ENCODE assay signal across 12 mouse cellular contexts in the genomic region with DNA sequence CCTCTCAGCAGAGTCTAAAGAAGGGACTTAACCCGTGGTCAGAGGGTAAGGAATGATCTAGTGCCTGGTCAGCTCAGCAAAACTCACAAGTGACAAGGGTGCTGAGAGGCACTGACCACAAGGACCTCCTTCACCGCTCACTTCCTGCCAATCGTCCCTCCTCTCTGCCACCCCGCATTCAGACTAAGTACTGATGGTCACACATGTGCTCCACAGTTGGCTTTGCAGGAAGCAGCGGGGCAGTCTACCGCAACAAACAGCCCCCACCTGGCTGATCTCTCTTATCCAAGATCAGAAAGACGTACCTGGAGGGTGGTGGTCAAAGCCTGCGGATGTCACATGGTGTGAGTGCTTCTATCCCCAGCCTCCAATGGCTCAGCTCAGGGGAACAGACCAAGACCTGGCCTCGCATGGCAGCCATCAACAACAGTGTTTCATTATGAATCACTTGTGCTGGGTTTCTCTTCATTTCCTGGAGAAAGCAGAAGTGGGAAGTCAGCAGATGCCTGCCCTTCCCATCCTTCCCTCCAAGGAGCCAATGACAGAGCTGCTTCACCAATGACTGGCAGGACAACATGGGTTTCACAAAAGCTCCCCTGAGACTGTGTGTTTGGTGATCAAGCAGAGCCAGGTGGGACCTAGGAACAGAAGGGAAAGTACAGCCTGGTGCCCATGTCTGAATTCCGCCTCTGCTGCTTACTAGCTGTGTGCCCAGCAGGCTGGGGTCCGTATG. TPM values are rescaled to one million over a fixed set of nuclear protein-coding genes. Genes with fewer than 3 reads are reported as not detected.
DNase-seq lines count a peak whose midpoint lies in the region; ATAC-seq and TF ChIP-seq lines count a peak whose summit lies in the region.
"Had no signal": no experiment of that assay in that cellular context is flagged by ENCODE, and none has a peak within 500 bp of the region (broad histone marks: within the 10 kb centered on the region; RNA-seq: fewer than 3 reads in every experiment).

A gene (minus strand): TSS at position 441 of the 733 bp plus-strand sequence.

- 0 out of 2 replicates have a peak, but pooled peaks cover 2% of the 10 kb centered on the region for H3K9me3 ChIP-seq in heart, embryonic 16.5 days (replicated peaks; ENCODE audit: control insufficient read depth, low read length)
- H3K9me3 ChIP-seq: limb, embryonic 12.5 days; neural tube, embryonic 13.5 days had no signal

- no peak within 1 kb of the TSS; the same call in 1 of the 2 replicates for H3K9ac ChIP-seq in heart, embryonic 16.5 days (ENCODE audit: low read length)
- H3K9ac ChIP-seq: limb, embryonic 12.5 days; neural tube, embryonic 13.5 days had no signal

- no peaks in the 10 kb centered on the region for H3K36me3 ChIP-seq in thymus, adult 2 months (ENCODE audit: control insufficient read depth, insufficient read depth, low read length)
- H3K36me3 ChIP-seq in heart, embryonic 16.5 days (ENCODE audit: control insufficient read depth, insufficient read depth), result no peaks in the 10 kb centered on the region
- H3K36me3 ChIP-seq: limb, embryonic 12.5 days; neural tube, embryonic 13.5 days had no signal

- no peak for ATAC-seq in heart, embryonic 16.5 days (replicated peaks; ENCODE audit: extremely low read depth, insufficient read depth, low FRiP score)
- ATAC-seq: forebrain, embryonic 16.5 days had no signal

- H3K27me3 ChIP-seq in thymus, adult 2 months (ENCODE audit: control insufficient read depth, insufficient read depth, low read length), result no peaks in the 10 kb centered on the region
- no peaks in the 10 kb centered on the region for H3K27me3 ChIP-seq in heart, embryonic 16.5 days (ENCODE audit: control insufficient read depth, insufficient read depth, low read length)
- H3K27me3 ChIP-seq: limb, embryonic 12.5 days; neural tube, embryonic 13.5 days had no signal

- WGBS in thymus, adult 2 months, result 15% methylated on average over 11 of the region's 11 CpGs
- WGBS in heart, embryonic 16.5 days, result 76% methylated on average over 11 of the region's 11 CpGs

- 0 out of 2 replicates have a peak within 1 kb of the TSS, but pooled peaks have one; percentile 33 for H3K27ac ChIP-seq in thymus, adult 2 months (ENCODE audit: control insufficient read depth, insufficient read depth, low read length)
- H3K27ac ChIP-seq in heart, embryonic 16.5 days (ENCODE audit: low read length), result no peak within 1 kb of the TSS
- H3K27ac ChIP-seq: limb, embryonic 12.5 days; neural tube, embryonic 13.5 days had no signal

- no peak for TF ChIP-seq CTCF in thymus, adult 2 months (IDR thresholded peaks at IDR 0.05; ENCODE audit: borderline replicate concordance, control insufficient read depth, extremely low read depth, insufficient read depth, low read length, poor library complexity)

- DNase-seq in thymus, adult 2 months, result no peak
- DNase-seq in thymus, postnatal 36 days, result no peak
- peak; percentile 51 to 56 for DNase-seq in lung, postnatal 4 days
- peak; percentile 58 to 78 for DNase-seq in spleen, postnatal 4 days (ENCODE audit: low spot score in 2 of 2)
- DNase-seq in urinary bladder, postnatal 10 days (ENCODE audit: low spot score), result no peak
- no peak for DNase-seq in cerebellum, adult 18-20 months
- no peak for DNase-seq in left cerebral cortex, adult 8-10 months (ENCODE audit: low spot score in 2 of 2)
- DNase-seq: cerebellum, postnatal 10 days had no signal

- H3K4me3 ChIP-seq in thymus, adult 2 months (ENCODE audit: control insufficient read depth, insufficient read depth, low read length), result peak within 1 kb of the TSS; percentile 15
- peak within 1 kb of the TSS; percentile 27 for H3K4me3 ChIP-seq in heart, embryonic 16.5 days (ENCODE audit: low read length)
- H3K4me3 ChIP-seq: limb, embryonic 12.5 days; neural tube, embryonic 13.5 days had no signal

- no peak for TF ChIP-seq POLR2A in thymus, adult 2 months (IDR thresholded peaks at IDR 0.05; ENCODE audit: control insufficient read depth, extremely low read depth, insufficient read depth, low read length, poor library complexity)

- peaks cover 4% of the 10 kb centered on the region; the same call in 1 of the 2 replicates for H3K4me1 ChIP-seq in thymus, adult 2 months (replicated peaks; ENCODE audit: control insufficient read depth, insufficient read depth, low read length)
- H3K4me1 ChIP-seq in heart, embryonic 16.5 days (ENCODE audit: control insufficient read depth, insufficient read depth, low read length), result no peaks in the 10 kb centered on the region
- H3K4me1 ChIP-seq: limb, embryonic 12.5 days had no signal

- H3K4me2 ChIP-seq in heart, embryonic 16.5 days (ENCODE audit: low read depth, low read length), result peak within 1 kb of the TSS; percentile 15
- H3K4me2 ChIP-seq: limb, embryonic 12.5 days; neural tube, embryonic 13.5 days had no signal

RNA-seq across cellular contexts. Expression of the gene that starts here (rescaled TPM):
- polyA plus RNA-seq in thymus, adult 2 months (2012; rRNA removed), result 19.4 and 20.0 TPM in 2 replicates
- polyA plus RNA-seq in heart, embryonic 16.5 days (2015; fragmentation: Nextera tagmentation; extraction: Ambion mirVana), result 0.55 and 1.2 TPM in 2 replicates
- total RNA-seq in left cerebral cortex, adult 8-10 months (2022), result 1 to 10 TPM; 1.7 to 6.6 (median 3.4) TPM

Comparison
In these comparisons a context has a peak if more than half of its experiments do, and no peak if none do; other contexts are left out.
1. DNase-seq: peak in lung, postnatal 4 days (2 of 2) and spleen, postnatal 4 days (2 of 2); none in thymus, adult 2 months (single experiment), thymus, postnatal 36 days (0 of 2), urinary bladder, postnatal 10 days (single experiment), cerebellum, adult 18-20 months (0 of 2) and left cerebral cortex, adult 8-10 months (0 of 2).